Mouse (Mus musculus): Measurements from ENCODE around the gene Khdc4. TPM values are rescaled to one million over a fixed set of nuclear protein-coding genes. Genes with fewer than 3 reads are reported as not detected.

The Khdc4 gene
- polyA plus RNA-seq, 1 experiment, result 17.1 TPM

DNA sequence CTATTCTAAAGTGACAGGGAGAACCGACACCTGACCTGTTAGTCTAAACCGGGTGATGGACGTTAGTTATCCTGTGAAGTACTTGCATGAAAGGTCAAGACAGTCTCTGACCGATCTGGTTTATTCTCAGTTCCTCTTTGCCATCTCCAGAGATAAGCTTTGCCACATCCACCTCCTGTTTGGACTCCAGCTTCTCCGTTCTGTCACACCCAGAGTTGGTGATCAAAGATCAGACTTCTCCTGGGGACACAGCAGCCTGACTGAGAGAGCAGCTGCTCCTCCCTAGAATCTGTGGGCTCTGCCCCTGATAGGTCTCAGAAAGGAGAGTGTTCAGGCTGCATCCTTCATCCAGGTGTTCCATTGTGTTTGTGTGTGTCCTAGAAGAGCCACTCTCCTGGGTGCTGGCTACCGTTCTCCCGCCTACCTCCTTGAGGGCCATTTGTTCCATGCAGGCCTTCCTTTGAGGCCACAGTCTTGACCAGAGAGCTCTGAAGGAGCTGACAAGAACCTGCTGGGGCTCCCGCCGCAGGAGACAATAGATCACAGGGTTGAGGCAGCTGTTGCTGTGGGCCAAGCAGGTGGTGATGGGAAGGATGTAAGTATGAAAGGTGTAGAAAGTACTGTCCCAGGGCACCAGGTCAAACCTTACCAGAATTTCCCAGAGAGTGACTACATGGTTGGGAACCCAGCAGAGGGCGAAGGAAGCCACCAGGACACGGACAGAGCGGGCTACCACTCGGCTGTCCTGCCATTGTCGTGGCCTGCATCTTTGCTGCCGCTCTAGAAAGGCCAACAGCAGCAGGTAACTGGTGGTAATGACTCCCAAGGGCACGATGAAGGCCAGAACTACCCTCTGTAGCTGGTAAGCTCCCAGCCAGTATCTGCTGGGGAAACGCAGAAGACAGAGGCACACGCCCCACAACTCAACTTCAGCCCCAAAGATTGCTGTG is 33.7 kb upstream of the Khdc4 start:
- Histone ChIP-seq H3K4me1 (ENCODE audit: control insufficient read depth, insufficient read depth, insufficient read length, low read length) (peaks cover 6% of the 10 kb centered on the region; the same call in 1 of the 2 replicates), H3K4me3 (ENCODE audit: insufficient read depth, low read depth, low read length) (no peak overlapping the region), H3K27ac (replicated peaks; ENCODE audit: low read depth, low read length) (no peak overlapping the region)

GRCm38 (mm10) chr3:88652846-88653515 is 32.6 kb upstream of the Khdc4 start, which contains the start of gene Rxfp4:
Rxfp4 (minus strand) TSS chr3:88653142.
- H3K27ac ChIP-seq (replicated peaks; ENCODE audit: low read depth, low read length), result no peak within 1 kb of the TSS
- H3K4me1 ChIP-seq (ENCODE audit: control insufficient read depth, insufficient read depth, insufficient read length, low read length), result peaks cover 6% of the 10 kb centered on the region; the same call in 1 of the 2 replicates
- H3K4me3 ChIP-seq (ENCODE audit: insufficient read depth, low read depth, low read length), result no peak within 1 kb of the TSS

DNA sequence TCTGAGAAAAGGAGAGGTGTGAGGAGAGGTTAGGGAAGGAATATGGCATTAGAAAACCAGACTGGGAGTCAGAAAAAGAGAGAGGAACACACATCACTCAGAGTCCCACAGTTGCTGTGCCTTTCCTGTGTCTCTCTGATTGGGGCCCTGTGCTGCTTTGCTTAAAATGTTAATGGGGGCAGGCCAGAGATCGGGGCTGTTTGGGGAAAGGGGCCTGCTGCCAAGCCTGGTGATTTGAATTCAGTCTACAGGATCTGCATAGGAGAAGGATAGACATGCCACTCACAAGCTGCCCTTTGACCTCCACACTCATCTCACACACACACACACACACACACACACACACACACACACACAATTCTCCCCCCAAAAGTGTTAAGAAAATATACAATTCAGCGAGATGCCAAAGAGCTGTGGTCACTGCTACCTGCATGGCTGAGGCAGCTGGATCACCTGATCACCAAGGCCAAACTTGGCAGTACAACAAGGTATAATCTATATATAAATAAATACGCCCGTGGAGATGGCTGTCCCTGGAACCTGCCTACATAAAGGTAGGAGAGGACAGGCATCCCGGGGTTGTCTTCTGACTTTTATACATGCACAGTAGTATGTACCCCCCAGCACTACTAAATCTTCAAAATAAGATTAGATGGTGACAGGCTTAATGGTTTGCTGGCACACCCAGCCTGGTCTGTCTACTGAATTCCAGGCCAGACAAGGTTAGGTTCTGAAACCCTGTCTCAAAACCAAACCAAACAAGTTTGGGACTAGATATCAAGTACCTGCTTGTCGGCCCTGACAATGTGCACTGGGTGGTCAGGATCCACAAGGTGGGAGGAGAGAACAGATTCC is 31.9 kb upstream of the Khdc4 start:
- peaks cover 6% of the 10 kb centered on the region; the same call in 1 of the 2 replicates for H3K4me1 ChIP-seq (ENCODE audit: control insufficient read depth, insufficient read depth, insufficient read length, low read length)
- no peak overlapping the region for H3K27ac ChIP-seq (replicated peaks; ENCODE audit: low read depth, low read length)
- H3K4me3 ChIP-seq (ENCODE audit: insufficient read depth, low read depth, low read length), result no peak overlapping the region

DNA sequence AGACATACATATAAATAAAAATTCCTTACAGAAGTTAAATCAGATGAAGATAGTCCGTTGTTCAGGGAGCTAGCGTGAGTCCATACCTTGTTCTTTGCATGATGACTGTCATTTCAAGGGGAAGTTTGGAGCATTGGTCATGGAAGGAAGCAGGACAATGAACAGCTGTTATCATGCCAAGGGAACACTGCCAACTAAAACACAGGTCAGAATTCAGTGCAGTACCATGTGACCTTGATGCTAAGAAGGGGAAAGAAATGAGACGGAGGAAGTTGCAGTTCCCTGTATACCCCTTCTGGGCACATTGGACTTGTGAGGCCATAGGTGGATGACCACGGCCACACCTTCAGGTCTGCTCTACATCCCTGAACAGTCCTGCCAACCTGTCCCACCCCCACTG is 31.0 kb upstream of the Khdc4 start:
- Histone ChIP-seq H3K4me1 (ENCODE audit: control insufficient read depth, insufficient read depth, insufficient read length, low read length) (peaks cover 6% of the 10 kb centered on the region; the same call in 1 of the 2 replicates), H3K4me3 (ENCODE audit: insufficient read depth, low read depth, low read length) (no peak overlapping the region), H3K27ac (replicated peaks; ENCODE audit: low read depth, low read length) (no peak overlapping the region)

GRCm38 (mm10) chr3:88655619-88656018 is 30.0 kb upstream of the Khdc4 start:
- Histone ChIP-seq H3K27ac (replicated peaks; ENCODE audit: low read depth, low read length) (no peak overlapping the region), H3K4me1 (ENCODE audit: control insufficient read depth, insufficient read depth, insufficient read length, low read length) (peaks cover 6% of the 10 kb centered on the region; the same call in 1 of the 2 replicates), H3K4me3 (ENCODE audit: insufficient read depth, low read depth, low read length) (no peak overlapping the region)

DNA sequence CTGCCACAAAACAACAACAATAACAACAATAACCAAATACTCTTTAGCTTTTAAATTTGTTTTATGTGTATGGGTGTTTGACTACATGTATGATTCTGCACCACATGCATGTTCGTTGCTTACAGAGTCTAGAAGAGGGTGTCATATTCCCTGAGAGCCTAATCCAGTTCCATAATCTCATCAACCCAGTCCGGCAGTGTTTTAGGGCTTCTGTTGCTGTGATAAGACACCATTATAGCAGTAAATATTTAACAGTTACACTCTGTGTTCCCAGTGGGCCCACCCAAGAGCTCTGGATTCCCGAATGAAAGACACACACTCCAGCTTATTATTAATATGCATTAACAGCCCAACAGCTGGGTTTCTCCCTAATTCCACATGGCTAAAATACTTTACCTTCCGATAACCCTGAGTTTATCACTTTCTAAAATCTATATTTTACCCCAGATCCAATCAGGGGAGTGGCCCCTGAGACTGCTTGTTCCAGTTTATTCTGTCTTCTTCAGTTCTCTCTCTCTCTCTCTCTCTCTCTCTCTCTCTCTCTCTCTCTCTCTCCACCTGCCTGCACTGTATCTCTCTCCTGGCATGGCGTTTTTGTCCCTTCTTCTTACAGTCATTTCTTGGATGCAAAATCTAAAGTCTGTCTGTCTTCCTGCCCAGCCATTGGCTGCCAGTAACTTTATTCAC is 27.0 kb upstream of the Khdc4 start:
- Histone ChIP-seq H3K4me1 (ENCODE audit: control insufficient read depth, insufficient read depth, insufficient read length, low read length) (peaks cover 3% of the 10 kb centered on the region; the same call in 1 of the 2 replicates), H3K4me3 (ENCODE audit: insufficient read depth, low read depth, low read length) (no peak overlapping the region)

GRCm38 (mm10) chr3:88659798-88660197 is 25.8 kb upstream of the Khdc4 start:
- no peaks in the 10 kb centered on the region; the same call in 1 of the 2 replicates for H3K4me1 ChIP-seq (ENCODE audit: control insufficient read depth, insufficient read depth, insufficient read length, low read length)
- H3K4me3 ChIP-seq (ENCODE audit: insufficient read depth, low read depth, low read length), result no peak overlapping the region
- no peak overlapping the region for H3K27ac ChIP-seq (replicated peaks; ENCODE audit: low read depth, low read length)

More for the DNA sequence above, 27.0 kb upstream of the Khdc4 start:
- H3K27ac ChIP-seq (replicated peaks; ENCODE audit: low read depth, low read length), result no peak overlapping the region

- H3K27ac ChIP-seq (replicated peaks; ENCODE audit: low read depth, low read length), result no peak overlapping the region
- no peak overlapping the region for H3K4me3 ChIP-seq (ENCODE audit: insufficient read depth, low read depth, low read length)
- H3K4me1 ChIP-seq (ENCODE audit: control insufficient read depth, insufficient read depth, insufficient read length, low read length), result no peaks in the 10 kb centered on the region
Measured at GRCm38 (mm10) chr3:88664095-88664494, 21.5 kb upstream of the Khdc4 start.

- Histone ChIP-seq H3K4me1 (ENCODE audit: control insufficient read depth, insufficient read depth, insufficient read length, low read length) (no peaks in the 10 kb centered on the region), H3K4me3 (ENCODE audit: insufficient read depth, low read depth, low read length) (peak overlapping the region; percentile 61), H3K27ac (replicated peaks; ENCODE audit: low read depth, low read length) (no peak overlapping the region)
Measured at GRCm38 (mm10) chr3:88677399-88677798, 8.2 kb upstream of the Khdc4 start.

DNA sequence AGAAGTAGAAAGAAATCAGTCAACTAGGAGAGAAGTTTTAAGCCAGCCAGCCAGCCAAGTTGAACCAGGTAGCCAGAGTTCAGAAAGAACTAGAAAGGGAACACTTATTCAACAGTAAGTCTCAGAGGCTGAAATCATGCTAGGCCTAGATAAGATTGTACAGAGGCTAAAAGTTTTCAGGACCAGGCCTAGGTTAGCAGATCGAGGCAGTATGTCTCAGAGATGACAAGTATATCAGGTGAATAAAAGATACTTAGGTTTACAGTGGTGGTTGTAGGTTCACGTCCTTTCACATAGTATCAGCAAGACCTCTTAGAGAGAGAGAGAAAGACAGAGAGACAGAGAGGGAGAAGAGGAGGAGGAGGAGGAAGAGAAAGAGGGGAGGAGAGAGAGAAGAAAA is 1.8 kb upstream of the Khdc4 start:
- Histone ChIP-seq H3K4me3 (ENCODE audit: insufficient read depth, low read depth, low read length) (no peak overlapping the region), H3K27ac (replicated peaks; ENCODE audit: low read depth, low read length) (no peak overlapping the region), H3K4me1 (ENCODE audit: control insufficient read depth, insufficient read depth, insufficient read length, low read length) (peaks cover 5% of the 10 kb centered on the region)

DNA sequence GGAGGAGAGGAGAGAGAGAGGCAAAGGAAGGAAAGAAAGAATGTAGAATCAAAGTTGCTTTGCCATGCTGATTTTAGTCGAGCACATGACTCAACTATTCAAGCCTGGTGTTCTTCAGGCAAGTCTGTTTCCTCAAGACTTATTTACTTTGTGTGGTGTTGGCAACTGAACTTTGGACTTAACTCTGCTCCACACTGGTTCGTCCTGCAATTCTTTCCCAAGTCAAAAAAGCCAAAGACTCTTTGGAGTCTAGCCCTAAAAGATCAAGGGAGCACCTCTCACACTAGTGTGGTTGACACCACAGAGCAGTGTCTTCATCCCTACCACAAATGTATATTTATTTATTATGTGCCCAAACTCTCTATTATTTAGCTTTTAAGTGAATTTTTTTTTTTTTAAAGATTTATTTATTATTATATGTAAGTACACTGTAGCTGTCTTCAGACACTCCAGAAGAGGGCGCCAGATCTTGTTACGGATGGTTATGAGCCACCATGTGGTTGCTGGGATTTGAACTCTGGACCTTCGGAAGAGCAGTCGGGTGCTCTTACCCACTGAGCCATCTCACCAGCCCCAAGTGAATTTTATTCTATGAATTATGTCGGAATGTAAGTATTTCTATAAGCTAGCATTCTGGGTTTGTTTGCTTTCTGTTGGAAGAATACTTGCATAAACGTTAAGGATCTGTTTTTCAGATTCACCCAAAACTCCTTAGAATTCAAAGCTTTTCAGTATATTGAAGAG is 1.2 kb upstream of the Khdc4 start:
- H3K4me1 ChIP-seq (ENCODE audit: control insufficient read depth, insufficient read depth, insufficient read length, low read length), result peaks cover 5% of the 10 kb centered on the region
- H3K27ac ChIP-seq (replicated peaks; ENCODE audit: low read depth, low read length), result peak overlapping the region; percentile 79; the same call in 1 of the 2 replicates
- H3K4me3 ChIP-seq (ENCODE audit: insufficient read depth, low read depth, low read length), result peak overlapping the region; percentile 67; the same call in 1 of the 2 replicates

GRCm38 (mm10) chr3:88685958-88686451 is 402 bp downstream of the Khdc4 start:
- Histone ChIP-seq H3K4me1 (ENCODE audit: control insufficient read depth, insufficient read depth, insufficient read length, low read length) (peaks cover 5% of the 10 kb centered on the region), H3K4me3 (ENCODE audit: insufficient read depth, low read depth, low read length) (peak overlapping the region; percentile 89), H3K27ac (replicated peaks; ENCODE audit: low read depth, low read length) (peak overlapping the region; percentile 96)

DNA sequence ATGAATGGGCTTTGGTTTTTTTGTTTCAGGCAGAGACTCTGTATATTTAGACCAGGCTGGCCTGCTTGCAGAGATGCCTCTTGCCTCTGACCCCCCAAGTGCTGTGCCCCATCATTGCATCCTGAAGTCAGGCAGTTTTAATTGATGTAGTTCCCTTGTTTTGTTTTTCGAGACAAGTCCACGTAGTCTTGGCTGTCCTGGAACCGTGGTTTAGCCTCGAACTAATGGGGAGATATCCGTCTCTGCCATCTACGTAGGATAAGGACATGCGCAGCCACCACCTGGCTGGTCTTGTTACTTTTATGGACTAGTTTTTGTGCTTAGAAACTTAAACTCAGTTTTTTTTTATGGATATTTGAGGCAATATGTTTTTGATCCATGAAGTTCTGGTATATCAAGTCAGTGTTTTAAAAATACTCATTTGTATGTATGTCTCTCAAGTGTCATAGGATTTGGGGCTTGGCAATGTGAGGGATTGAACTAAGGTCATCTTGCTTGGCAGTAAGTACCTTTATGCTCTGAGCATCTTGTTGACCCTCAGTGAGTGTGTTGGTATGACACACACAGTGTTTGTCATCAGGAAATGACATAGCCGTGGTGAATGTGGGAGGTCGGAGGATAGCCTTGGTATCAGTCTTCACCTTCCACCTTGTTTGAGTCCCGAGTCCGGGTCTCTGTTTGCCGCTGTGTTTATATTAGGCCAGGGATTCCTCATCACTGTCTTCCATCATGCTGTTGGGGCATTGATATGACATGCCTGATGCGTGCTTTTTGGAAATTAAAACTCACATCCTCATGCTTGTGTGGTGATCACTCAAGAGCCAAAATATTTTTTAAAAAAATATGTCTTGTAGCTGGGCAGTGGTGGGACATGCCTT is 1.4 kb downstream of the Khdc4 start:
- Histone ChIP-seq H3K4me1 (ENCODE audit: control insufficient read depth, insufficient read depth, insufficient read length, low read length) (peaks cover 5% of the 10 kb centered on the region), H3K27ac (replicated peaks; ENCODE audit: low read depth, low read length) (peak overlapping the region; percentile 96), H3K4me3 (ENCODE audit: insufficient read depth, low read depth, low read length) (peak overlapping the region; percentile 89)
